ENCODE assay signal across 17 mouse cellular contexts in the genomic region with DNA sequence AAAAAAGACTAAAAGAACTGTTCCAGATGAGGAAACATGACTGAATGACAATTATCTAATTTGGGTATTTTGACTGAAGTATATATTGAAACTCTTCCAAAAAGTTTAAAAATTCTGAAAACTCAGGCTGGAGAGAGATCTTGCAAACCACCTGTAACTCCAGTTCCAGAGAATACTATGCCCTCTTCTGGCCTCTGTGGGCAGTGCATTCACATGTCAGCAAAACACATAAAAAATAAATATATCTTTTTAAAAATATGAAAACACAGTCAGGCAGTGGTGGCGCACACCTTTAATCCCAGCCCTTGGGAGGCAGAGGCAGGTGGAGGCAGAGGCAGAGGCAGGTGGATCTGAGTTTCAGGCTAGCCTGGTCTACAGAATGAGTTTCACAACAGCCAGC. TPM values are rescaled to one million over a fixed set of nuclear protein-coding genes. Genes with fewer than 3 reads are reported as not detected.
DNase-seq lines count a peak whose midpoint lies in the region; ATAC-seq lines count a peak whose summit lies in the region.
"Had no signal": no experiment of that assay in that cellular context is flagged by ENCODE, and none has a peak within 500 bp of the region (broad histone marks: within the 10 kb centered on the region; RNA-seq: fewer than 3 reads in every experiment).

No protein-coding gene starts in this region.

- H3K4me2 ChIP-seq in liver, embryonic 11.5 days = no peak overlapping the region
- H3K4me2 ChIP-seq: embryonic facial prominence, embryonic 15.5 days; forebrain, embryonic 13.5 days; limb, embryonic 12.5 days; midbrain, embryonic 12.5 days; stomach, embryonic 15.5 days had no signal

- no peaks in the 10 kb centered on the region for H3K36me3 ChIP-seq in liver, embryonic 11.5 days (ENCODE audit: control insufficient read depth, insufficient read depth, low read length)
- H3K36me3 ChIP-seq: embryonic facial prominence, embryonic 15.5 days; heart, embryonic 10.5 days; midbrain, embryonic 12.5 days; stomach, embryonic 15.5 days had no signal

- no peak for ATAC-seq in liver, embryonic 11.5 days (replicated peaks; ENCODE audit: low FRiP score)
- peak; percentile 24; the same call in 1 of the 2 replicates for ATAC-seq in megakaryocyte progenitor cell, adult 5-6 weeks (replicated peaks; ENCODE audit: poor library complexity)
- ATAC-seq: forebrain, embryonic 13.5 days; hindbrain, postnatal 0 days had no signal

- no peak overlapping the region for H3K9ac ChIP-seq in liver, embryonic 11.5 days (ENCODE audit: low read depth, low read length)
- H3K9ac ChIP-seq: embryonic facial prominence, embryonic 15.5 days; forebrain, embryonic 13.5 days; limb, embryonic 12.5 days; midbrain, embryonic 12.5 days; stomach, embryonic 15.5 days had no signal

- DNase-seq in liver (peak; percentile 42), 416B (ENCODE audit: low read depth) (peak; percentile 25)
- DNase-seq in liver, embryonic 11.5 days (ENCODE audit: low spot score) = no peak
- peak; percentile 29 to 43 for DNase-seq in B cell, adult 2 months
- no peak for DNase-seq in testis, postnatal 14 days (ENCODE audit: low spot score)
- no peak for DNase-seq in urinary bladder, adult 18-20 months (ENCODE audit: low spot score in 2 of 2)
- DNase-seq: cerebellum, adult 18-20 months; lung, postnatal 10 days; right cerebral cortex, postnatal 25 days had no signal

- no peak overlapping the region for H3K27ac ChIP-seq in liver, embryonic 11.5 days (ENCODE audit: low read depth, low read length)
- H3K27ac ChIP-seq: embryonic facial prominence, embryonic 15.5 days; forebrain, embryonic 13.5 days; heart, embryonic 10.5 days; hindbrain, postnatal 0 days; limb, embryonic 12.5 days; midbrain, embryonic 12.5 days; stomach, embryonic 15.5 days had no signal

- H3K9me3 ChIP-seq in liver, embryonic 11.5 days (ENCODE audit: control insufficient read depth, low read length) = no peaks in the 10 kb centered on the region
- H3K9me3 ChIP-seq: embryonic facial prominence, embryonic 15.5 days; forebrain, embryonic 13.5 days; heart, embryonic 10.5 days; limb, embryonic 12.5 days; midbrain, embryonic 12.5 days; stomach, embryonic 15.5 days had no signal

- no peak overlapping the region for H3K4me3 ChIP-seq in liver, embryonic 11.5 days (ENCODE audit: low read depth, low read length)
- H3K4me3 ChIP-seq: embryonic facial prominence, embryonic 15.5 days; forebrain, embryonic 13.5 days; heart, embryonic 10.5 days; limb, embryonic 12.5 days; midbrain, embryonic 12.5 days; stomach, embryonic 15.5 days had no signal

- H3K4me1 ChIP-seq in liver, embryonic 11.5 days (replicated peaks; ENCODE audit: control insufficient read depth, insufficient read depth, low read length) = peaks cover 3% of the 10 kb centered on the region; the same call in 1 of the 2 replicates
- H3K4me1 ChIP-seq: embryonic facial prominence, embryonic 15.5 days; heart, embryonic 10.5 days; limb, embryonic 12.5 days; stomach, embryonic 15.5 days had no signal

- 78% methylated on average over 1 of the region's 1 CpGs for WGBS in liver, embryonic 11.5 days

- H3K27me3 ChIP-seq in liver, embryonic 11.5 days (replicated peaks; ENCODE audit: control insufficient read depth, insufficient read depth, low read length) = peaks cover 15% of the 10 kb centered on the region
- H3K27me3 ChIP-seq: stomach, embryonic 15.5 days had no signal

RNA-seq across cellular contexts. Expression of a gene that starts 3.7 kb away (rescaled TPM):
- 9.4 and 9.5 TPM in 2 replicates for polyA plus RNA-seq in liver, embryonic 11.5 days (2014; fragmentation: Nextera tagmentation; extraction: Ambion mirVana)
- 14.4 and 24.0 TPM in 2 replicates for total RNA-seq in megakaryocyte progenitor cell, adult 5-6 weeks (2015)
- 6.2 and 6.4 TPM in 2 replicates for total RNA-seq in megakaryocyte progenitor cell, adult 5-6 weeks (2017)

RNA-seq across cellular contexts. Expression of a gene that starts 18.6 kb away (rescaled TPM):
- polyA plus RNA-seq in liver, embryonic 11.5 days (2014; fragmentation: Nextera tagmentation; extraction: Ambion mirVana) = 14.6 and 16.1 TPM in 2 replicates
- 10.6 and 16.6 TPM in 2 replicates for total RNA-seq in megakaryocyte progenitor cell, adult 5-6 weeks (2015)
- total RNA-seq in megakaryocyte progenitor cell, adult 5-6 weeks (2017) = 20.2 and 29.4 TPM in 2 replicates

RNA-seq across cellular contexts. Expression of a gene that starts 44.9 kb away (rescaled TPM):
- polyA plus RNA-seq in liver, embryonic 11.5 days (2014; fragmentation: Nextera tagmentation; extraction: Ambion mirVana) = 1.0 and 1.4 TPM in 2 replicates
- not detected in 2 replicates for total RNA-seq in megakaryocyte progenitor cell, adult 5-6 weeks (2015)
- not detected in 2 replicates for total RNA-seq in megakaryocyte progenitor cell, adult 5-6 weeks (2017)

Comparison
In these comparisons a context has a peak if more than half of its experiments do, and no peak if none do; other contexts are left out.
1. DNase-seq: peak in liver (single experiment), 416B (single experiment) and B cell, adult 2 months (2 of 2); none in liver, embryonic 11.5 days (single experiment), testis, postnatal 14 days (single experiment) and urinary bladder, adult 18-20 months (0 of 2).